Mouse (Mus musculus): ENCODE measurements around the gene Pfkfb4. TPM values are rescaled to one million over a fixed set of nuclear protein-coding genes. Genes with fewer than 3 reads are reported as not detected.
A peak's percentile ranks its signal among the peaks of the same experiment; 100 is the strongest.

Pfkfb4 gene
- polyA plus RNA-seq, 1 experiment = 32.0 TPM

- DNase-seq (ENCODE audit: low read depth) = peak; percentile 22
These were observed 6.9 kb downstream of the Pfkfb4 start for GRCm38 (mm10) chr9:108998287-108999166.

DNA sequence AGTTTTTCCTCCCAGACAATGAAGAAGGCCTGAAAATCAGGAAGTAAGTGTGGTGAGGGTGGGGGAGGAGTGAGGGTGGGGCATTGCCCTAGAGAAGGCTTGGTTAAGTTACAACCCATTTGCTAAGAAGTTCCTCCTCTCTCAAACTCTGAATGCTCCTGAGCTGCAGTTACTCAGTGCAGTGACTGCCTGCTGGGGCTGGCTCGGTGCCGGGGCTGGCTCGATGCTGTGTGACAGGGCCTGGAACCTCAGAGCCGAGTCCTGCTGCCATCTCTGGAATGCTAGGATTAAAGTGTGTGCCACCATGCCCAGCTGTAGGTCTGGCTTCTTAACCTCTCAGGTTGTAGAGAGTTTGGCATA is 7.6 kb downstream of the Pfkfb4 start:
- DNase-seq (ENCODE audit: low read depth) = no peak

More at GRCm38 (mm10) chr9:108998287-108999166, 6.9 kb downstream of the Pfkfb4 start:
- TF ChIP-seq POLR2A (IDR thresholded peaks at IDR 0.05; ENCODE audit: borderline replicate concordance, extremely low read depth, insufficient read depth, insufficient read length, poor library complexity, severe bottlenecking) (no peak), CTCF (IDR thresholded peaks at IDR 0.05; ENCODE audit: borderline replicate concordance, extremely low read depth, insufficient read depth, insufficient read length) (no peak)

DNA sequence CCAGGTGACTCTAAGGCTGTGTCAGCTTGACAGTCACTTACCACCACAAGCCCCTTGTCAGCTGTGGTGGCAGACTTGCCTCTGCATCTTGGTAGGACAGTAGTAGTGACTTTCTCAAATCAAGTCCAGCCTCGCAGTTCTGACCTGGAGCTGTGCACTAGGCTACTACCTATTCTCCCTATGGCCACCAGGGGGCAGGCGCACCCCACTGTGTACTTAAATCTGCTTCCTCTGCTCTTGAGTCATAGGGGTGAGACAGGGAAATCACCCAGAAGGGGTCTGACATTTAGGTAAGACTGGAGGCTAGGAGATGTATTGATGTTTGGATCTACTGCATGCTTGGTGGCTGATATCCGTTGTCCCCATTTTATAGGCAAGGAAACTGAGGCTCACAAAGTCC is 9.1 kb downstream of the Pfkfb4 start:
- TF ChIP-seq CTCF (IDR thresholded peaks at IDR 0.05; ENCODE audit: borderline replicate concordance, extremely low read depth, insufficient read depth, insufficient read length) = peak; percentile 93
- TF ChIP-seq POLR2A (IDR thresholded peaks at IDR 0.05; ENCODE audit: borderline replicate concordance, extremely low read depth, insufficient read depth, insufficient read length, poor library complexity, severe bottlenecking) = no peak
- DNase-seq (ENCODE audit: low read depth) = peak; percentile 79

More for the DNA sequence above, 7.6 kb downstream of the Pfkfb4 start:
- TF ChIP-seq CTCF (IDR thresholded peaks at IDR 0.05; ENCODE audit: borderline replicate concordance, extremely low read depth, insufficient read depth, insufficient read length) = no peak
- no peak for TF ChIP-seq POLR2A (IDR thresholded peaks at IDR 0.05; ENCODE audit: borderline replicate concordance, extremely low read depth, insufficient read depth, insufficient read length, poor library complexity, severe bottlenecking)

DNA sequence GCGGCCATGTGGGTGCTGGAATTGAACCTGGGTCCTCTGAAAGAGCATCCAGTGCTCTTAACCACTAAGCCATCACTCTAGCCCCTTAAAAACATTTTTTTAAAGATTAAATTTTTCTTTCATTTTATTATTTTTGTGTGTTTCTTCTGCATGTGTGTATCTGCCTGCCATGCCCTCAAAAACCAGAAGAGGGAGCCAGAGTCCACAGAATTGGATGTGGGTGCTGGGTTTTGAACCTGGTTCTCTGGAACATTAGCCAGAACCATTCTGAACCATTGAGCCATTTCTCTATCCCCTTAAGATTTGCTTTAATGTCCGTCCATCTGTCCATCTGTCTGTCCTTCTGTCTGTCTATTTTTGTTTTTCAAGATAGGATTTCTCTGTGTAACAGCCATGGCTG is 11.6 kb downstream of the Pfkfb4 start:
- TF ChIP-seq POLR2A (IDR thresholded peaks at IDR 0.05; ENCODE audit: borderline replicate concordance, extremely low read depth, insufficient read depth, insufficient read length, poor library complexity, severe bottlenecking) (no peak), CTCF (IDR thresholded peaks at IDR 0.05; ENCODE audit: borderline replicate concordance, extremely low read depth, insufficient read depth, insufficient read length) (peak; percentile 73; the same call in 1 of the 2 replicates)
- DNase-seq (ENCODE audit: low read depth) = peak; percentile 21

DNA sequence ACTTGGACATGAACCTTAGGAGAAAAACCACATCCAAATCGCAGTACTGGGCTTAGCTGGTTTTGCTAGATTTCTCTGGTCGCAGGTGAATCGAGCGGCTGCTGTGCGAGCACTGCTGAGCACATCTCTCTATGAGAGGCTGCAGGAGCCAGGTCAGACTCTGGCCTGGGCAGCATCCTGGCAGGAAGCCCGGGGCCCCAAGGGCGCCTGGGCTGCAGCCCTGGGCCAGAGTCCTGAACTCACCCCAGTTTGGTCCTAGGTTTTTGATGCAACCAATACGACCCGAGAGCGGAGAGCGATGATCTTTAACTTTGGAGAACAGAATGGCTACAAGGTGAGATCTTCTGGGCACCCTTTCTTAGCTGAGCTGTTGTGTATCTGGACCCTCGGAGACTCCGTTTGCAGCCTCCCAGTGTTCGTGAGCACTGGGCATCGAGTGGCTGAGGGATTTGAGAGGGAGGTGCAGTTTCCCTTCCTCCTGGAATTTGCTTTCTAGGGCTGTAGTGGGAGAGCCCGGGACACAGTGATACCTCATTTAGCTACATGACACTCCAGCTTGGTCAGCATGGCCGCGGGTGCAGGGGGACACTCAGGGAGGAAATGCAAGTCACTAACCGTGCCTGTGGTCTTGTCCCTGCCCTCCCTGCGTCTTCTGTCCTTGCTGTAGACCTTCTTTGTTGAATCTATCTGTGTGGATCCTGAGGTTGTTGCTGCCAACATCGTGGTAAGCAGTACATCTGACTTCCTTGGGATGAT is 15.6 kb downstream of the Pfkfb4 start:
- TF ChIP-seq CTCF (IDR thresholded peaks at IDR 0.05; ENCODE audit: borderline replicate concordance, extremely low read depth, insufficient read depth, insufficient read length) (no peak), POLR2A (IDR thresholded peaks at IDR 0.05; ENCODE audit: borderline replicate concordance, extremely low read depth, insufficient read depth, insufficient read length, poor library complexity, severe bottlenecking) (no peak)

GRCm38 (mm10) chr9:109008081-109008480 is 16.5 kb downstream of the Pfkfb4 start:
- TF ChIP-seq CTCF (IDR thresholded peaks at IDR 0.05; ENCODE audit: borderline replicate concordance, extremely low read depth, insufficient read depth, insufficient read length) (no peak), POLR2A (IDR thresholded peaks at IDR 0.05; ENCODE audit: borderline replicate concordance, extremely low read depth, insufficient read depth, insufficient read length, poor library complexity, severe bottlenecking) (no peak)
- DNase-seq (ENCODE audit: low read depth) = no peak

More for the DNA sequence above, 15.6 kb downstream of the Pfkfb4 start:
- no peak for DNase-seq (ENCODE audit: low read depth)

GRCm38 (mm10) chr9:109008994-109009635 is 17.5 kb downstream of the Pfkfb4 start:
- no peak for DNase-seq (ENCODE audit: low read depth)
- TF ChIP-seq POLR2A (IDR thresholded peaks at IDR 0.05; ENCODE audit: borderline replicate concordance, extremely low read depth, insufficient read depth, insufficient read length, poor library complexity, severe bottlenecking) (no peak), CTCF (IDR thresholded peaks at IDR 0.05; ENCODE audit: borderline replicate concordance, extremely low read depth, insufficient read depth, insufficient read length) (no peak)

- DNase-seq (ENCODE audit: low read depth) = no peak
- TF ChIP-seq POLR2A (IDR thresholded peaks at IDR 0.05; ENCODE audit: borderline replicate concordance, extremely low read depth, insufficient read depth, insufficient read length, poor library complexity, severe bottlenecking) (no peak), CTCF (IDR thresholded peaks at IDR 0.05; ENCODE audit: borderline replicate concordance, extremely low read depth, insufficient read depth, insufficient read length) (no peak)
These were observed 18.2 kb downstream of the Pfkfb4 start for GRCm38 (mm10) chr9:109009636-109010315.

DNA sequence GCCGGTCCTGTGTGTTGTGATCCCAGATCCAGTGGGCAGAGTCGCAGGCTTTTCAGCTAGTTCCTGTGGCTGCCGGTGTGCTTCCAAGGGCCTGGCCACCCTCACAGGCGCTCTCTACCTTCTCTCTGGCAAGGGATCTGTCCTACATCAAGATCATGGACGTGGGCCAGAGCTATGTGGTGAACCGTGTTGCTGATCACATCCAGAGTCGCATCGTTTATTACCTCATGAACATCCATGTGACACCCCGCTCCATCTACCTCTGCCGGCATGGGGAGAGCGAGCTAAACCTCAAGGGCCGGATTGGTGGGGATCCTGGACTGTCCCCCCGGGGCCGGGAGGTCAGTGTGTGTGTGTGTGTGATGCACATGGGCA is 18.7 kb downstream of the Pfkfb4 start:
- DNase-seq (ENCODE audit: low read depth) = no peak
- TF ChIP-seq POLR2A (IDR thresholded peaks at IDR 0.05; ENCODE audit: borderline replicate concordance, extremely low read depth, insufficient read depth, insufficient read length, poor library complexity, severe bottlenecking) = no peak
- TF ChIP-seq CTCF (IDR thresholded peaks at IDR 0.05; ENCODE audit: borderline replicate concordance, extremely low read depth, insufficient read depth, insufficient read length) = no peak

- DNase-seq (ENCODE audit: low read depth) = no peak
- TF ChIP-seq CTCF (IDR thresholded peaks at IDR 0.05; ENCODE audit: borderline replicate concordance, extremely low read depth, insufficient read depth, insufficient read length) = no peak
- no peak for TF ChIP-seq POLR2A (IDR thresholded peaks at IDR 0.05; ENCODE audit: borderline replicate concordance, extremely low read depth, insufficient read depth, insufficient read length, poor library complexity, severe bottlenecking)
These were observed 23.8 kb downstream of the Pfkfb4 start for GRCm38 (mm10) chr9:109015397-109015796.

Measured in brain, embryonic 14.5 days (tissue).